Mouse (Mus musculus) layer of hippocampus, adult 8-10 months (tissue): ENCODE measurements around the gene Slc11a2. TPM values are rescaled to one million over a fixed set of nuclear protein-coding genes. Genes with fewer than 3 reads are reported as not detected.
"Not testable (repeated sequence)": the region's sequence is repeated elsewhere in the genome, so short reads cannot be mapped to it uniquely, and the experiment has no call there.

Experiments
- DNase-seq, 2 experiments: peaks; one replicate each; pipeline ENCODE4 v3.0.0; 2022; ENCODE audit warnings: low spot score in 2 of 2
- total RNA-seq, 4 experiments: library from RNA; stranded (reverse); gene quantifications; 2 replicates each; pipeline ENCODE4 v1.2.4; 2022

Gene Slc11a2
- total RNA-seq, 4 experiments from 2014 or later = 54.1 to 68.5 (median 60.4) TPM

DNA sequence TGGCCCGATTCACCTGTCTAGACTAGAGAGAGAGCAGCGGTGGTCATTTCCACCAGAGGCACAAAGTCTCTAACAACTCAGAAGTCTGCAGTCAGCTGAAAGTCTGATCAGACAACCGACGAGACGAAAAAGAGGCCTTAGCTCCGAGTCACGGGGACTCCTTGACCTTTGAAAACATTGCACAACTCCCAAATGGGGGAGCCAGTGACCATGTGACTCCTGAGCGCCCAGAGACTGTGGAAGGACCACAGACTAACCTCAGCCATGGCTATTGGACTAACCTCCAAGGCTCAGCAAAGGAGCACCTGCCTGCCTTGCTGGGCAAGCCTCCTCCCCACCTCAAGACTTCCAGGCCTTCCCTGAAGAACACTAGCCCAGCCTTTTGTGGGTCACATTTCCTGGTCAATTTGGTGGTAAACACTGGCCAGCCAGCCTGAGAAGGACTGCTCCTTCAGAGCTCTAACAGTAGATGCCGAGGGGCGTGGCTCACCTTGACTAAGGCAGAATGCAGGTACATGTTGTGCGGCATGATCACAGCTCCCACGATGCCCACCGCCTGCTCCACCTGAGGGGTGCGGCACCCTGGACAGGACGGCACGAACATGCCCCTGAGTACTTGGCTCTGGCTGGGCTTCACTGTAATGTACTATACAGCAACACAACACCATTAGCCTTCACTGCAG lies 21.4 kb downstream of the Slc11a2 start:
- DNase-seq = no peak

DNA sequence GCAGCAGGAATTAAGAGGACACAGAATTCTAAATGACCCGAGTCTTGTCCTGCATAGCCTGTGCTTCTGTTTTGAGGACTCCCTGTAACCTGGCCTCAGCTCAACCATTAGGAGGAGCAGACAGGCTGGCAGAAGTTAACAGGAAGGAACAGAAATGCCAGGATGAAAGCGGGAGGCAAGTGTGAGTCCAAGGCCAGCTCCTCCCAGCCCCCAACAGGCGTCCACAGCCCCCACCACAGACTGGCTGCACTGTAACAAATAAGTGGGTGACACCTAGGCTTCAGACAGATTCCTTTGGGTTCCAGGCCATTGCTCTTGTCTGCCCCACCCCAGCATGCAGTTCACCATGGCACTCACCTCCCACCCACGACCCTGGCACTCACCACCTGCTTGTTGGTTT lies 22.1 kb downstream of the Slc11a2 start:
- DNase-seq = no peak

- DNase-seq = no peak
Measured at GRCm38 (mm10) chr15:100402347-100402746, 22.5 kb downstream of the Slc11a2 start.

GRCm38 (mm10) chr15:100401811-100402210 lies 23.1 kb downstream of the Slc11a2 start:
- no peak for DNase-seq

DNA sequence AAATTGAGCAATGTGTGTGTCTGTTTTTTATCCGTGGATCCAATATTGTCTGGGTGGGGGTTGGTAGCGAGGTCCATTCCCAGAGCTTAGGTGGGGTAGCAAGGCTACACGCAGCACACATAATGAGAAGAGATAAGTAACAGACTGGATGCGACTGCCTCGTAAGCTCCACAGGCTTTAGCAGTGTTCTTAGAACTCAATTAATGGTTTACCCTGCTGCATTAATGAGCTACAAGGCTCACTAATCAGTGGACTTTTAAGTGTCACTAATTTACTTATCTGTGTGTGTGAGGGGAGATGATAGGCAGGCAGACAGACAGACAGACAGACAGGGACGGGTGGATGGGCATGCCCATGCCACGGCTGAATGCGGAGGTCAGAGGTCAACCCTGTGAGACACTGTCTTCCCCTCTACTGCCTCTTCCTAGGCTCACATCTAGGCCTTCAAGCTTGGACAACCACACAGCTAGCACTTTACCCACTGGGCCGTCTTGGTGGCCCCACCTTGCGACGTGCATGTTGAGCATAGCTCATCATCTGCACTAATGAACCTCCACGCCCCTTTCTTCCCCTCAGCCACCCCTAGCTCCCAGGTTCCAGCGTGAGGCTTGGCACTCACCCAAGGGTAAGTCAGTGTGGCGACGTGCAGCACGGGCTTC lies 24.2 kb downstream of the Slc11a2 start:
- DNase-seq = no peak

GRCm38 (mm10) chr15:100395561-100395960 lies 29.3 kb downstream of the Slc11a2 start:
- DNase-seq = no peak

- no peak for DNase-seq
Measured at GRCm38 (mm10) chr15:100393016-100393415, 31.9 kb downstream of the Slc11a2 start.

DNA sequence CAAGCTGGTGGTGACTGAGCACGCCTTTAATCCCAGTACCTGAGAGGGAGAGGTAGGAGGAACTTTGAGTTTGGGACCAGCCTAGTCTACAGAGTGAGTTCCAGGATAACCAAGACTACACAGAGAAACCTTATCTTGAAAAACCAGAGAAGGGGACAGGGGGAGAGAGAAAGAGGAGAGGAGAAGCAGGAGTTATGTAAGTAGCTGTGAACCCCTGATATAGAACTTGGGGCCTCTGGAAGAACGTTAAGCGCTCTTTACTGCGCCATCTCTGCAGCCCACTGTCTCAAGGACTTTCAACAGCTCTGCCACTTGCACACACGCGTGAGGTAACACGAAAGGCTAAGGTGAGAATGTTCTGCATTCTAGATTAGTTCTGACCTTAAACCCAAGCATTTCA lies 33.3 kb downstream of the Slc11a2 start:
- DNase-seq = no peak

DNA sequence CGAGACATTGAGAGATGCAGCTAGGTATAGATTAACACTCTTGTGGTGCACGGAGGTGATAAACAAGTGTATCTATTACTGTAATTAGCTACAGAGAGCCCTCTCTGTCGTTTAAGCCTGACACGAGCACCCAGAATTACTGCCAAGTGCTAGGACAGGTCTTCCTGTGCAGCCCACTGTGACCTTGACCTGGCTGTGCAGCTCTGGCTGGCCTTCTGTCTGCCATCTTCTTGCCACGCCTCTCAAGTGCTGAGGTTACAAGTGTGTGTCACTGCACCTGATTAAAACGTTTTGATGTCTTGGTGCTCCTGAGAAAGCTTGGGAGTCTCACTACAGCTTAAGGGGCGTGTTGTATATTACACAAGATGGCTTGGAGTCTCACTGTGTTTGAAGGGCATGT lies 33.8 kb downstream of the Slc11a2 start:
- no peak for DNase-seq

DNA sequence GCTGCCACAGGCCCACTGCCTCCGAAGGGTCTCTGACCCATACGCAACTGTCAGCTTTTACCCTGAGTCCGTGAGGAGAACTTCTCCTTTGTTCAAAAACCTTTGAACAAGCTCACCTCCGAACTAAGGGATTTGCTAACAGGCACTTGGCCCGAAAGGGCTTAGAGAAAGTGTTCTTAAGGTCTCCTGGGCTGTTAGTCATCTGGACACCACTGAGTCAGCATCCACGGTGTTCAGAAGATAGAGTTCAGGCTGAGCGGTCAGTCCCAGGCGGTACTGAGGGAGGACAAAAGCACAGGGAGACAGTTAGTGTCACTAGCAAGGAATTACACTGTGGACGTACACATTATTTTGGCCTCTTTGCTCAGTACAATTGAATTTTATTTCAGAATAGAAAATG lies 36.0 kb downstream of the Slc11a2 start:
- no peak for DNase-seq

- DNase-seq = no peak
Measured at GRCm38 (mm10) chr15:100388224-100388835, 36.5 kb downstream of the Slc11a2 start.

DNA sequence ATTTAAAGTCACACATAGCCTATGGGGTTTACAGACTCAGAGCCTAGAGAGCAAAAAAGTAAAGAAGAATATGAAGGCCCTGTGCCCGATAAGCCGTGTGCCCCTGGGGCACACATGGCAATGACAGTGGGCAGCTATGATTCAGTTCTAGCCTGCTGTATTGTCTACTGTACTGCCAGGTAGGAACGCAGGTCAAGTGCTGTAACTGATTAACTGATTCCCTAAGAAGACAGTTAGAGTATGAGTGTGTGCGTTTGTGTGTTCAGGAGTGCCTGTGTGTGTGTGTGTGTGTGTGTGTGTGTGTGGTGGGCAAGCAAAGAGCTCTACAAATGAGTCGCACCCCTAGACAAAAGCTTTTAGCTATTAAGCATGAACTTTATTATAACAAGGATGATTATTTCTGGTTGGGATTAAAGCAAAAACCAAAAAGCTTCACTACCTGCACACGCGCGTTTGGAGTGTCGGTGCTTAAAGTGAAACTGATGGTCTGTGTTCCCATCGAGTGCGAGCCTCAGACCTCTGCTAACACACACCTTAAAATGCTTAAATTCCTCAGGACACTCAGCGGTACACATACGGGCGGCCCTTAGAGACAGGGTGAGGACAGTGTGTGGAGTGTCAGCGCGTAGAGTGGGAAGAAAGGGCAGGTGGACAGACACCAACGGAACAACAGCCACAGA lies 37.2 kb downstream of the Slc11a2 start:
- no peak for DNase-seq

DNA sequence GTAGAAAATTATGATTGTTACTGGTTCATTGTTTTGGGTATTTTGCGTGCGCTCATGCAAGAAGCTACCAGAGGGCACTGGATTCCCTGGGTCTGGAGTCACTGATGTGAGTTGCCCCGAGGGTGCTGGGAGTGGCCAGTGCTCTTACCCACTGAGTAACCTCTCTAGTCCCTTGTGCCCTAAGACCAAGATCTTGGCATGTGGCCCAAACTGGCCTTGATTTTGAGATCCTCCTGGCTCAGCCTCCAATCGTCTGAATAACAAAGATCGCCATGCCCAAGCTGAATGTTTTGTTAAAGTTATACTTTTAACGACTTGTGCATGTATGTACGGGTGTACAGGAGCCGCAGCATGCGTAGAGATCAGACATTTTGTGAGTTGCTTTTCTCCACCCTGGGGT lies 39.2 kb downstream of the Slc11a2 start:
- no peak for DNase-seq

DNA sequence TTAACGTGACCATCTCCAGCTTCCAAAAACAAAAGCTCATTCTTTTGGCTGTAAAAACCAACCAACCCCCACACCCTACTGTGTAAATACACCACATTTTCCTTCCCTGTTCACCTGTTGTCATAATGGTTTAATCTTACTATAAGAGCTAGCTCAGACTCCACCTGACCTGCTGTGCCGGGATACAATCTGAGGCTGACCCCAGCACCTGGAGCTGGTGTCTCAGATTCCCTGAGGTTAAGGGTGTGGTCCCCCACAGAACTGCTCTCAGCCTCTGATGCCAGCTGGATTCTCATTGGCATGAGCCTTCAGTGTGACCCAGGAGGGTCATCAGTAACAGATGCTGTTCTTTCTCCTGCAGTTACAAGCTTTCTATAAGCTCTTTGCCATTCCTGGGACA lies 44.8 kb downstream of the Slc11a2 start:
- no peak for DNase-seq

GRCm38 (mm10) chr15:100379658-100380057 lies 45.2 kb downstream of the Slc11a2 start:
- DNase-seq = no peak

DNA sequence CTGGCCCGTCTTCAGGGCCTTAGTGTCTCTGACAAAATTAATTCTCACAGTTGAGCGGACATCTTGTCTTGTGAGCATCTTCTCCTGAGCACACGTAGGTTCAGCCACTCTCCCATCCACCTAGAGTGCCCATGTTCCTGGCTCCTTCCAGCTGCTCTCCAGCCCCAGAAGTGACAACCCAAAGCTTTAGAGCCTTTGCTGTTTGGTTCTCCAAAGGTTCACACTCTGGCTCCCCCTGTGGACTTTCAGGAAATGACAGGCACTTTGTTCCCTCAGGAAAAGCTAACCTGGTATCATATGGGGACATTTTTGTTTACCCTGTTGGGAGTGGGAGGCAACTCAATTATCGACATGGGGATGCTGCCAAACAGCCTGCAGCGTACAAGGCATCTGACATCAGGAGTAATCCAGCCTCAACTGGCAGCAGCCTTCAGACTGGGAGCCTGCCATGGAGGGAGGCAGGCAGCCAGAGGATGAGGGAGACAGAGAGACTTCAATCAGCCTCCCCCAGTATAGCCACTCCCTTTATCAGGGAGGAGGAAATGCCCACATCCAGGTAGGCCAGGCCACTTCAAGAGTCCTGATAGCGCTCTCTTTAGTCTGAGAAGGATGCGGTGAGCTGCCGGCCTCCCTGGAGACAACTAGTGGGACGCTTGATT lies 46.9 kb downstream of the Slc11a2 start:
- peak; percentile 25 to 42 for DNase-seq

GRCm38 (mm10) chr15:100375066-100375465 lies 49.8 kb downstream of the Slc11a2 start:
- peak; percentile 43 to 82 for DNase-seq

- DNase-seq = no peak
Measured at GRCm38 (mm10) chr15:100367119-100367518, 57.8 kb downstream of the Slc11a2 start.

- DNase-seq = not testable (repeated sequence)
Measured at GRCm38 (mm10) chr15:100365967-100366366, 58.9 kb downstream of the Slc11a2 start.

DNA sequence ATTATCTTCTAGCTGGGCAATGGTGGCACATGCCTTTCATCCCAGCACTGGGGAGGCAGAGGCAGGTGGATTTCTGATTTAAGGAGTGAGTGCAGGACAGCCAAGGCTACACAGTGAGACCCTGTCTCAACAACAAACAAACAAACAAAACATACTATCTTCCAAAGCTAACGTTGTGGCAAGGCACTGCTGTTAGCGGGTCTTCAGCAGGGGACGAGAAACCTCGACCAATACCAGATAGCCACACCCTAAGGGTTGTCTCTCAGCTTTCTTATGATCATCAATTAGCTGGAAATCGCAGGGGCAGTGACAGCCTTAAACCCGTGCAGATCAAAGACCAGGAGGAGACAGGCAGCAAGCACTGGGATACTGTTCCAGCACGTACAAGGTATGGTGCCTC lies 60.6 kb downstream of the Slc11a2 start, which contains the start of gene Higd1c:
Higd1c (plus strand) TSS at position 301 of the 400 bp plus-strand sequence.
- DNase-seq = no peak

GRCm38 (mm10) chr15:100355876-100356275 lies 69.0 kb downstream of the Slc11a2 start:
- DNase-seq = no peak
